Mouse (Mus musculus): ENCODE measurements at regions not wholly inside any gene's neighbourhood (a gene's known extent, or its start where the extent isn't known, plus 50 kb on each side); places are given as distances from the start of the nearest gene placed in this dataset.

DNA sequence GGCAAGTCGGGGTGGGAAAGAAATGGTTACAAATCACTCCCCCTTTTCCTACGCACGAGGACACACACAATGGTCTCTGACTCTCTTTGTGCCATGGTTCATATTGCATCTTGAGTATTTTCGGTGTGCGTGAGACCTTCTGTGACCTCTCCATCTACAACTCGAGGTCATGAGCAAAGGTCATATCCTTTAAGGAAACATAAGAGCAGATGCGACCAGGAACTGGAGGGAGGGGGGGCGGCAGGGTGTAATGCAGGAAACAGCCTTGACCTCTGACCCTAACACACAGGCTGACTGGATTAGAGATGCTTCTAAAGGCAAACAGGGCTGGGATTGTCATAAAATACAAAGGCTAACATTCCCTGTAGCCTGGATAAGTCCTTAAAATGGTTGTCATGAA, 450.7 kb upstream of the Gm10131 start:
- no peak overlapping the region for H3K27ac ChIP-seq (ENCODE audit: low read length)
- H3K36me3 ChIP-seq (ENCODE audit: control insufficient read depth, insufficient read depth) = no peaks in the 10 kb centered on the region
- no peak for ATAC-seq
- no peak overlapping the region for H3K9ac ChIP-seq (replicated peaks; ENCODE audit: low read depth, low read length)
- no peaks in the 10 kb centered on the region for H3K27me3 ChIP-seq (replicated peaks; ENCODE audit: control insufficient read depth, insufficient read depth, low read length)
- no peak overlapping the region for H3K4me2 ChIP-seq (ENCODE audit: low read length)
- no peaks in the 10 kb centered on the region for H3K4me1 ChIP-seq (replicated peaks; ENCODE audit: control insufficient read depth, insufficient read depth, low read length)
- no peak overlapping the region for H3K4me3 ChIP-seq (replicated peaks; ENCODE audit: low read length)
- H3K9me3 ChIP-seq (ENCODE audit: control insufficient read depth, low read length) = no peaks in the 10 kb centered on the region
- WGBS = 81% methylated on average over 8 of the region's 8 CpGs

DNA sequence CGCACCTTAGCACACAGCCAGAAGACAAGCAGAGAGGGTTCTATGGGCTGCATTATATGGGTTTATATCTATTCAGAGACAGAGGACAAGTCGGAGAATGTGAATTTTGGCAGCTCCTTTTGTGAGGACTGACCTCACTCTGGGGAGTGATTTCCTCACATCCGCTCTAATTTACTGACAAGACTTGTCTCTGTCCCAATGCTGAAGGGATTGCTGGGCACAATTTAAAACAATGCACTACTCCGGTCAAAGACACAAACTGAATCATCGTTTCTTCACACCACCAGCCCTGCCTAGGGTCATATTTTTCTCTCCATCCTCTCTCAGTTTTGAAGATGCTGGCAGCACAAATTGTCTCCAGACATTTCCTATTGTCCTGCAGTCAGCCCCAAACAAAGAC, 438.2 kb upstream of the Gm10131 start:
- ATAC-seq = no peak
- 0 out of 2 replicates have a peak, but pooled peaks cover 3% of the 10 kb centered on the region for H3K4me1 ChIP-seq (replicated peaks; ENCODE audit: control insufficient read depth, insufficient read depth, low read length)

DNA sequence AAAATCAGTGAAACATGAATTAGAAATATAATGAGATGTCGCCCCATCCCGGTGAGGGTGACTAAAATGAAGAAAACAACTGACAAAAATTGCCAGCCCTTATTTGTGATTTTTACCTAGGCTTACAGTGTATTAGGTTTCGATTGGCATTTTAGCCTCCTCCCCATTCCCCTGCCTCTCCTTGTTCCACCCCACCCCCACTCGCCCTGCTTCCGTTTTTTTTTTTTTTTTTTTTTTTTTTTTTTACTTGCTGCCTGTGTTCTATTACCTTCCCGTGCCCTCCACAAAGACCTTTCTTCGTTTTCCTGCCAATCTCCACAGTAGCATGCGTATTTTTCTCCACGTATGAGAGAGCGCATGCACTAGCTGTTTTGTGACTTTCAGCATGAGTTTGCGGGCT, 435.3 kb upstream of the Gm10131 start:
- 19% methylated on average over 11 of the region's 11 CpGs for WGBS
- Histone ChIP-seq H3K9ac (replicated peaks; ENCODE audit: low read depth, low read length) (no peak overlapping the region), H3K4me1 (replicated peaks; ENCODE audit: control insufficient read depth, insufficient read depth, low read length) (0 out of 2 replicates have a peak, but pooled peaks cover 3% of the 10 kb centered on the region), H3K9me3 (ENCODE audit: control insufficient read depth, low read length) (no peaks in the 10 kb centered on the region), H3K4me3 (replicated peaks; ENCODE audit: low read length) (no peak overlapping the region), H3K27me3 (replicated peaks; ENCODE audit: control insufficient read depth, insufficient read depth, low read length) (0 out of 2 replicates have a peak, but pooled peaks cover 2% of the 10 kb centered on the region), H3K36me3 (ENCODE audit: control insufficient read depth, insufficient read depth) (no peaks in the 10 kb centered on the region), H3K4me2 (ENCODE audit: low read length) (peak overlapping the region; percentile 19; the same call in 1 of the 2 replicates), H3K27ac (ENCODE audit: low read length) (no peak overlapping the region)
- no peak for ATAC-seq

More for the DNA sequence above, 438.2 kb upstream of the Gm10131 start:
- no peak overlapping the region for H3K9ac ChIP-seq (replicated peaks; ENCODE audit: low read depth, low read length)
- no peaks in the 10 kb centered on the region for H3K36me3 ChIP-seq (ENCODE audit: control insufficient read depth, insufficient read depth)
- 77% methylated on average over 5 of the region's 5 CpGs for WGBS
- no peak overlapping the region for H3K4me3 ChIP-seq (replicated peaks; ENCODE audit: low read length)
- no peak overlapping the region for H3K27ac ChIP-seq (ENCODE audit: low read length)
- no peak overlapping the region for H3K4me2 ChIP-seq (ENCODE audit: low read length)
- no peaks in the 10 kb centered on the region for H3K9me3 ChIP-seq (ENCODE audit: control insufficient read depth, low read length)
- 0 out of 2 replicates have a peak, but pooled peaks cover 2% of the 10 kb centered on the region for H3K27me3 ChIP-seq (replicated peaks; ENCODE audit: control insufficient read depth, insufficient read depth, low read length)

DNA sequence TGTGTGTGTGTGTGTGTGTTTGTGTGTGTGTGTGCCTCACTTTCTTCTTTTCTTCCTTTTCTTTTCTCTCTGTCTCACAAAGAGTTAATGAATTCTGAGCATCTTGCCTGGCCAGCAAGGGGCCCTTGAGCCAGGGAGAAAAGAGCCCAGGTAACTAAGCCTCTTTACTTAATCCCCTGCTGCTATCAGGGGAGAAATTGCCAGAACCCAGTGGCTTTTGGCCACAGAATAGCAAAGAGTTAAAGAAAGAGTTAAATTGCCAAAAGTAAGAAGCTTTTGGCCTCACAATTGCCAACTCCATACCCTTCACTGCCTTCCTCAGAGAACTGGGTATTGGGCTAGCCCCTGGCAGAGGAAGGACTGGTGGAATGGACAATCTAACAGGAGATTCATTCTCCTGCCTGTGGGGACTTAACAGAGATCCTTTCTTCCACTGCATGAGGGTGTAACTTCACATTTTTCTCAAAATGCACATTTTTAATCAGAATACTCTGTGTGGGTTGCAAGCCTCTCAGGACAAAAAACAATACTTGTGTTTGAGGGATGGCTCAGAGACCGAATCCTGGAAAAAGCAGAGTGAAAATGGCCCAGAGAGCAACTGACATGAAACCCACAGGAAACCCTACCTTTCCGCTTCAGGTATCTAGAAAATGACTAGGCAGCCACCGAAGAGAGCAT, 431.0 kb upstream of the Gm10131 start:
- H3K4me1 ChIP-seq (replicated peaks; ENCODE audit: control insufficient read depth, insufficient read depth, low read length) = 0 out of 2 replicates have a peak, but pooled peaks cover 3% of the 10 kb centered on the region
- no peak overlapping the region for H3K9ac ChIP-seq (replicated peaks; ENCODE audit: low read depth, low read length)
- no peaks in the 10 kb centered on the region for H3K9me3 ChIP-seq (ENCODE audit: control insufficient read depth, low read length)
- H3K4me3 ChIP-seq (replicated peaks; ENCODE audit: low read length) = no peak overlapping the region
- H3K36me3 ChIP-seq (ENCODE audit: control insufficient read depth, insufficient read depth) = no peaks in the 10 kb centered on the region
- no peaks in the 10 kb centered on the region for H3K27me3 ChIP-seq (replicated peaks; ENCODE audit: control insufficient read depth, insufficient read depth, low read length)
- ATAC-seq = no peak
- 56% methylated on average over 3 of the region's 3 CpGs for WGBS
- H3K4me2 ChIP-seq (ENCODE audit: low read length) = no peak overlapping the region
- no peak overlapping the region for H3K27ac ChIP-seq (ENCODE audit: low read length)

DNA sequence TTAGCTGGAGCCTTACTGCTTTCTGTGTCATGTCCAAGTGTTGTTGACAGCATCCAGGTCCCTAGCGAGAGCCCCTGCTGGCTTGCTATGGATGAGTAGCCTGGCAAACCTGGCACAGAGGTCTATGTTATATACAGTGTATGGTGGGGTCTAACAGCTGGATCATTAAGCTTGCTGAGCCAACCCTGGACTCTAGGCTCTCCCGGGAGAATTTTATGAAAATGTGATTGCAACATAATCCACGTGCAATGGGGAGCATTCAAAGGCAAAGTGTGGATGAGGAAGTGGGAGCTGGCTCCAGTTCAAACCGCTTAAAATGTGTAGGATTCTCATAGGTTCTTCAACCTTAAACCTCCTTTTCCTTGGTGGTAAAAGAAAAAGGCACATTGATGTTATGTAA, 427.7 kb upstream of the Gm10131 start:
- Histone ChIP-seq H3K4me2 (ENCODE audit: low read length) (no peak overlapping the region), H3K27ac (ENCODE audit: low read length) (no peak overlapping the region), H3K36me3 (ENCODE audit: control insufficient read depth, insufficient read depth) (no peaks in the 10 kb centered on the region), H3K27me3 (replicated peaks; ENCODE audit: control insufficient read depth, insufficient read depth, low read length) (no peaks in the 10 kb centered on the region), H3K9ac (replicated peaks; ENCODE audit: low read depth, low read length) (no peak overlapping the region), H3K9me3 (ENCODE audit: control insufficient read depth, low read length) (no peaks in the 10 kb centered on the region), H3K4me3 (replicated peaks; ENCODE audit: low read length) (no peak overlapping the region), H3K4me1 (replicated peaks; ENCODE audit: control insufficient read depth, insufficient read depth, low read length) (no peaks in the 10 kb centered on the region)
- WGBS = 81% methylated on average over 4 of the region's 4 CpGs
- no peak for ATAC-seq

DNA sequence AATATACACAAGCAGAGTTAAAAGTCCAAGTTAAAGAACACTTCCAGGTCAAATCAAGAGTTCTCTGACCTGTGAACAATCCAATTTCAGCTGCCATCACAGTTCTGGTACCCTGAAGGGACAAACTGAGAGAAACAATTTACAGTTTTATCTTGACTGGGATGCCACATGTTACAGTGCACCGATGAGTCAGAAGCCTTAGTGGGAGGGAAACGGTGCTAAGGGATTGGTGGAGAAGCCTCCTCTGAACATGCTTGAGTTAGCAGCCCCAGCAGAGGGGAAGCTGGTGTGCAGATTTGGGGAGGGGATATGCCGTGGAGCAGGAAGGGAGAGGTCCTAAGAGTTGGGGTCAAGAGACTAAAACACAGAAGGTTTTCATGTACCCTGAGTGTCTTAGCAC, 423.9 kb upstream of the Gm10131 start:
- H3K9ac ChIP-seq (replicated peaks; ENCODE audit: low read depth, low read length) = no peak overlapping the region
- 85% methylated on average over 3 of the region's 3 CpGs for WGBS

DNA sequence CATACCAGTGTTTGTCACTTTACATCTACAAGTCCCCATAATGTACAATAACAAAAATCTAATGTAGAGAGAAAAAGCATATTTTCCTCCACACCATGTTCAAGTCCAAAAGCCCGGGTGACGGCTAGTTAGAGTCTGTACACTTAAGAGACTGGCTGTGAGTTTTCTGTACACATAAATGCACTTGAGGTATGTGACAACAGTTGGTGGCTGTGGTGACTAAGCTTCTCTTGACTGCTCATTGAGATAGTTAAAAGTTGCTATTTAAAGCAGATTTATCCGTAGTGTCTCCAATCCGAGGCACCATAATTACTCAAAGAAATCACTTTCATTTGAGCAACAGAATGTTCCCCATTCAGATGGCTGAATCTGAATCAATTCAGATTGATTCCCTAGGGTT, 421.9 kb upstream of the Gm10131 start:
- Histone ChIP-seq H3K36me3 (ENCODE audit: control insufficient read depth, insufficient read depth) (no peaks in the 10 kb centered on the region), H3K4me2 (ENCODE audit: low read length) (no peak overlapping the region), H3K4me3 (replicated peaks; ENCODE audit: low read length) (no peak overlapping the region), H3K4me1 (replicated peaks; ENCODE audit: control insufficient read depth, insufficient read depth, low read length) (no peaks in the 10 kb centered on the region), H3K9ac (replicated peaks; ENCODE audit: low read depth, low read length) (no peak overlapping the region), H3K27me3 (replicated peaks; ENCODE audit: control insufficient read depth, insufficient read depth, low read length) (no peaks in the 10 kb centered on the region), H3K9me3 (ENCODE audit: control insufficient read depth, low read length) (no peaks in the 10 kb centered on the region), H3K27ac (ENCODE audit: low read length) (no peak overlapping the region)
- 85% methylated on average over 4 of the region's 4 CpGs for WGBS
- no peak for ATAC-seq

More for the DNA sequence above, 423.9 kb upstream of the Gm10131 start:
- H3K27ac ChIP-seq (ENCODE audit: low read length) = no peak overlapping the region
- H3K36me3 ChIP-seq (ENCODE audit: control insufficient read depth, insufficient read depth) = no peaks in the 10 kb centered on the region
- H3K9me3 ChIP-seq (ENCODE audit: control insufficient read depth, low read length) = no peaks in the 10 kb centered on the region
- no peaks in the 10 kb centered on the region for H3K4me1 ChIP-seq (replicated peaks; ENCODE audit: control insufficient read depth, insufficient read depth, low read length)
- no peak for ATAC-seq
- H3K4me3 ChIP-seq (replicated peaks; ENCODE audit: low read length) = no peak overlapping the region
- H3K27me3 ChIP-seq (replicated peaks; ENCODE audit: control insufficient read depth, insufficient read depth, low read length) = no peaks in the 10 kb centered on the region
- no peak overlapping the region for H3K4me2 ChIP-seq (ENCODE audit: low read length)

DNA sequence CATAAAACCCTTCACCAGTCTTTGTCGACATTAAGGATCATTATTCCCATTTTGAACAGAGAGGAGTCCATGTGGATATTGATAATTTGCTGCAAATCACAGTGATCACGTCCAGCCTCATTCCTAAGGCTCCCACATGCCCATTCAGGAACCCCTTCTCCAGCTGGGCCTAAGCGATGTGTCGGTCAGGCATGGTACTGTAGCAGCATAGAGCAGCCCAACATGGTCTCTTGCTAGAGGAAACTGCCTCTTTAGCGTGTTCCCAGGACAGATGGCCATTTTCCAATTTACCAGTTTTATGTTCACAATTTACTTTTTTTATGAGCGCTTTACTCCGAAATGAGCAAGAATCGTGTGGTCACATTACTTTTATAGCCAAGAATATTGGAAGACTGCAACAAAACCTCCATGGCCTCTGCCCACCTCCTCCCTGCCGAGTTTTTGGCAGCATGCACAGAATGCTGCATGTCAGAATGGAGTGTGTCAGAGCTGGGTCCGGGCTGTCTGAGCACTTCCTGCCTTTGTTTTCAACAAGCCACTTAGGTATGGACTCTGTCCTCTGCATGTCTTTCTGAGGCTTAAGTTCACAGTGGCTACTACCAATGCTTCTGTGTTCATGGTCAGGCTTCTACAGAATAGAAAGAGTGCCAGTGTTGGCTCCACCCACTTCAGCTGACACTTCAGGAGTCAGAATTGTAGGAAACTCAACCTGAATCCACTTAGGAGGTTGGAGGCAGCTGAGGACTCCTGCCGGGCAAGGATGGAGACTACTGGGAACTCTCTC, 419.6 kb upstream of the Gm10131 start:
- no peak overlapping the region for H3K9ac ChIP-seq (replicated peaks; ENCODE audit: low read depth, low read length)
- no peaks in the 10 kb centered on the region for H3K4me1 ChIP-seq (replicated peaks; ENCODE audit: control insufficient read depth, insufficient read depth, low read length)
- no peak overlapping the region for H3K4me3 ChIP-seq (replicated peaks; ENCODE audit: low read length)
- no peaks in the 10 kb centered on the region for H3K27me3 ChIP-seq (replicated peaks; ENCODE audit: control insufficient read depth, insufficient read depth, low read length)
- no peak for ATAC-seq
- no peak overlapping the region for H3K4me2 ChIP-seq (ENCODE audit: low read length)
- H3K36me3 ChIP-seq (ENCODE audit: control insufficient read depth, insufficient read depth) = no peaks in the 10 kb centered on the region
- H3K9me3 ChIP-seq (ENCODE audit: control insufficient read depth, low read length) = no peaks in the 10 kb centered on the region
- H3K27ac ChIP-seq (ENCODE audit: low read length) = no peak overlapping the region
- WGBS = 81% methylated on average over 11 of the region's 11 CpGs

DNA sequence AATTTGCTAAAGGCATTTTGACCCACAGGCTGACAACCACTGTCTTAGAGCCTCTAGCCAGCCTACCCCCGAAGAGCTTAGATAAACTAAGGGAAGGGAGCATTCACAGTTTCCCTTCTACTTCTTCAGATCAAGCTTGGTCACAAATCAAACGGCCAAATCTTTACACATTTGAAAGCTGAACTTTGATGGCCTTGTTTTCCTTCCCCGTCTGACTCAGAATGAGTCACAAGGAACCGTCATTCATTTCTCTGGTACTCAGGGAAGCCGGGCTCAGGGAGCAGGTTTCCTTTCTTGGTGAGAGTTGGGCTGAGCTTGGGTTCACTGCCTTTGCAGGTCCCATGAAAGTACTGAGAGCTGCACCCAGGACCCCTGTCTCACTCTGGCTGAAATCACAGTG, 418.5 kb upstream of the Gm10131 start:
- no peak for ATAC-seq
- no peak overlapping the region for H3K9ac ChIP-seq (replicated peaks; ENCODE audit: low read depth, low read length)
- H3K36me3 ChIP-seq (ENCODE audit: control insufficient read depth, insufficient read depth) = no peaks in the 10 kb centered on the region
- no peaks in the 10 kb centered on the region for H3K9me3 ChIP-seq (ENCODE audit: control insufficient read depth, low read length)
- H3K27ac ChIP-seq (ENCODE audit: low read length) = no peak overlapping the region
- no peaks in the 10 kb centered on the region for H3K27me3 ChIP-seq (replicated peaks; ENCODE audit: control insufficient read depth, insufficient read depth, low read length)
- H3K4me3 ChIP-seq (replicated peaks; ENCODE audit: low read length) = no peak overlapping the region
- 84% methylated on average over 5 of the region's 5 CpGs for WGBS
- no peak overlapping the region for H3K4me2 ChIP-seq (ENCODE audit: low read length)
- H3K4me1 ChIP-seq (replicated peaks; ENCODE audit: control insufficient read depth, insufficient read depth, low read length) = peaks cover 4% of the 10 kb centered on the region; the same call in 1 of the 2 replicates
